Mouse (Mus musculus) 3134 (cell line): ENCODE results near the gene Il1rl2.
A peak's percentile ranks its signal among the peaks of the same experiment; 100 is the strongest.
"Not testable (repeated sequence)": the region's sequence is repeated elsewhere in the genome, so short reads cannot be mapped to it uniquely, and the experiment has no call there.

ENCODE experiments used
- DNase-seq: peaks from one replicate; pipeline ENCODE4 v3.0.0-alpha.2; 2011; ENCODE audit warnings: low spot score; ENCODE audit not compliant: insufficient read length; ENCODE audit errors: extremely low read depth

Il1rl2 gene

GRCm38 (mm10) chr1:40324457-40324856, at the start of gene Il1rl2:
TSS of gene Il1rl2 (plus strand) at chr1:40324610.
- DNase-seq, result no peak

DNA sequence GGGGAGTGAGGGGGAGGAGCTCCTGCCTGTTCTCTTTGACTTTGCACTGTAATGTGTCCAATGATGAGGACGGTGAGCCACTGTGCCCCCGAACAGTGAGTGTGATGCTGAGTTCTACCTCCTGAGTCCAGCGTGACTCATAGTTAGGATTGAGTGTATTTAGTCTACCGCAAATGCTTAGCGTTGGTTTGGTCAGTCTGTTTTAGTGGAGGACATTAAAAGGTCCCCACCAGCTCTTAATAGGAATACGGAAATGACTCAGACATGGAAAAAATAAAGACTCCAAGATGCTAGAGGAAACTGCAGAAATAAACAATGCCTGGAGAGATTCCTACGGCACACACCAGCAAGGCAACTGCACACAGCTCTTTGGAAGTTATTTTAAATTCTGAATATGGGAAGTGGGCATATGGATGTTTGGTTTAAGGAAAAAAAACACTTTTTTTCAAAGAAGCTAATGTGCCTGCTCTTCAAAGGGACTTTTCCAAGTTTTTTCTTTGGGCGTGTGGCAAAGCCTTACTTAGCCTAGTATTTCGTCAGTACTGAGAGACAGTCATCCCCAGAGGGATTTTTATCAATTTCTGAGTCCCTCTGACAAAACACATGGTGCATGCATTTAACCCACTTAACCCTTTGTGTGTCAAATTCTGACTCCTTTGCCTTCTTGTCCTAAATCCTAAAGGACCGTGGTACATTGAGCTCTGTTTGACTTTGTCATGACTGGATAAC, 49.0 kb upstream of the Il1rl2 start:
- DNase-seq, result peak; percentile 73

DNA sequence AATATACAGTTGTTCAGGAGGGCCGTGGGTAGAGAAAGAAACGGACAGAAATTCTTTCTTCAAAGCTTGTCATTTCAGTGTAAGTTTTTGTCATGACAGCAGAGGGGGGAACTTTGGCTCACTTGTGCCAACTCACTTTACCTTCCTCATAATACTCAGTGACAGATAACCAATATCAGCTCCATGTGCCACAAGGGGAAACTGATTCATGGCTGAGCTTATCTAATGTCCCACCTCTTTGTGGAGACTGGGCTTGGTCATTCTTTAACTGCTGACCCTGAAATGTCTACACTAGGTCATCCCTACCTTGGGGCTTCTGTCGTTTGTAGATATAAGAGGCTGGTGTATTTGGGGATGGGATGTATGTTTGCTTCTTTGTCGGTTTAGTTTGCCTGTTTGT, 46.5 kb upstream of the Il1rl2 start:
- DNase-seq, result no peak

- no peak for DNase-seq
Measured at GRCm38 (mm10) chr1:40278720-40279119, 45.7 kb upstream of the Il1rl2 start.

DNA sequence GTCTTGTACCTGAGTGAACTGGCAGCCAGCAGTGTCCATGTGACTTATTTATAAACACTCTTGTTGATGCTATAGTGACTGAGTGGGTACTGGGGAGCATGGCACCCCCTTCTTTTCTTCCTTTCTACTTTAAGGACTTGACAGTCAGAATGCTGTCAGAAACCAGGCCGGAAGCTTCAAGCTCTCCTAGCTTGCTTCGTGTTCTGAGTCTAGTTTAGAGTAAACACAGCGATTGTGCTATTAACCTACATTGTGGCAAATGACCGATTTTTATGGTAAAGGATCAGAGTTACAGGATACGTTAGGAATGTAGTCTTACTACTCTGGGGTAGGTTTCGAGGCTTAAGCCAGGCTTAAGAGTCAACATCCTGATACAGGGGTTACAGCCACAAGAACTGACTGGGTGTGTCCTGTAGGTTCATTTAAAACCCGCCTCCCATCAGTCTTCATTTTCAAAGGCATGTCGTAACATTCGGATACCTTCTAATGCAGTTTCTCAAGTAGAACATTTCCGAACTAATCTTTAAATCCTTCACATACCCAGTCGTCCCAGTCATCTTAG, 45.1 kb upstream of the Il1rl2 start:
- DNase-seq, result no peak

GRCm38 (mm10) chr1:40281950-40282349, 42.5 kb upstream of the Il1rl2 start:
- no peak for DNase-seq

DNA sequence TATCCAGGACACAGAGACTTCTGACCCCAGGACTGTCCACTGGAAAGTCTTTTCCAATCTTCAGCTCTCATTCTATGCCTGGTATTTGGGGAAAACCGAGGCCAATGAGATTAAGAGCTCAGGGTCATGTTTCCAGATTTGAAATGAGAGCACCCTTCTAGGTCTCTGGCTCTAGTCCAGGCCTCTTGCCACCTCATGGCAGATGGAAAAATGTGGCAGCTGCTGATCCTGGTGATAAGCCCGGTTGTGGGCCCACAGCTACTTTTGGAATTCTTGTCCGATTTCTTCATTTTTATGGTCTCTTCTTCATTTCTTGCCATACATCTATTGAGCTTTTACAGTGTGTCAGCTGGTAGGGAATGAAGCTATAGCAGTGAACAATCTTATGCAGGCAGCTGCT, 42.0 kb upstream of the Il1rl2 start:
- peak; percentile 31 for DNase-seq

DNA sequence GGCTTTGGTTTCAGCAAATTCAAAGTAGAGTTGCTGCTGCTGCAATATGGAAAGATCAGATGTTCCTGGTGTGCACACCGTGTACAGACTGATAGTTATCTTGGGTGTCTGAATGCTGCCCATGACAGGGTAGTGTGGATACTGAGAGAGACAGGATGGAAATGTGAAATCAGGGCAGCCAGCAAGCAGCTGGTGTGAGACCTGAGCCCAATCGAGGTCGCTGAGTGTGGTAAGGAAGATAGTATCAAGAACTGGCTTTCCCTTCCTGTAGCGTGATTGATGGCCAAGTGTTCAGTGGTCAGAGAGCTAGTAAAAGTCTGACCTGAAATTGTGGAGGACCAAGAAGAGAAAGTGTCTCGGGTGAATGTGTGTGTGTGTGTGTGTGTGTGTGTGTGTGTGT, 40.4 kb upstream of the Il1rl2 start:
- no peak for DNase-seq

- DNase-seq, result no peak
Measured at GRCm38 (mm10) chr1:40290489-40291255, 33.7 kb upstream of the Il1rl2 start.

- no peak for DNase-seq
Measured at GRCm38 (mm10) chr1:40292231-40292630, 32.2 kb upstream of the Il1rl2 start.

- no peak for DNase-seq
Measured at GRCm38 (mm10) chr1:40293891-40294290, 30.5 kb upstream of the Il1rl2 start.

DNA sequence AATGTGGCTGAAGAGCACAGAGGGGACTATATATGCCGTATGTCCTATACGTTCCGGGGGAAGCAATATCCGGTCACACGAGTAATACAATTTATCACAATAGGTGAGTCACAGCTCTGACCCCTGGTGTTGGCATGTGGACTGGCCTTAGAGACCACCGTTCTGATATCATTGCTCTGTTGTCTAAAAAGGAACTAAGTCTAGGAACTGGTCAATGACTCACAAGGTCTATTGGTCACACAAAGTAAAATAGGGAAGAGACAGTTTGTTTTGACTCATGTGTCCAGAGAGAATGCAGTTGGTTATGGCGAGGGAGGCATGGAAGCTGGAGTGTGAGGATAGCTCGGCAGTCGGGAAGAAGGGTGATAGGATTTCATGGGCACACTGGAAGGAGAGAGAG, 29.6 kb upstream of the Il1rl2 start:
- DNase-seq, result no peak

DNA sequence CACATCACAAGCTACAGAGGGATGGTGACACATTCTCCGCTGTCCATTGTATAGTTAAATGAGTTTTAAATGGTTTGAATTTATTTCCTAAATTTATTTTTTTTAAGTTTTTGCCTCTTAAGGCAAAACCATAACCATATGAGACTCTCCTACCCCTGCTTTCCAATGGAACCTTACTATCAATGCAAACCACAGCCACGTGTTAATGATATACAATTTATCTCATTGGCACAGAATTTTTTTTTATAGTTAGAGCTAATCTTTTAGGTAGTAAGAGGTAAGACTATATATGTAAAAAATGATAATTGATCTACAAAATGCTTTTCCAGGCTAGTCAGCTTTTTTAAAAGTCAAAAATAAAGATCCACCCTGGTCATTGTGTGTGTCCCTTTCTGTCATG, 26.4 kb upstream of the Il1rl2 start:
- no peak for DNase-seq

DNA sequence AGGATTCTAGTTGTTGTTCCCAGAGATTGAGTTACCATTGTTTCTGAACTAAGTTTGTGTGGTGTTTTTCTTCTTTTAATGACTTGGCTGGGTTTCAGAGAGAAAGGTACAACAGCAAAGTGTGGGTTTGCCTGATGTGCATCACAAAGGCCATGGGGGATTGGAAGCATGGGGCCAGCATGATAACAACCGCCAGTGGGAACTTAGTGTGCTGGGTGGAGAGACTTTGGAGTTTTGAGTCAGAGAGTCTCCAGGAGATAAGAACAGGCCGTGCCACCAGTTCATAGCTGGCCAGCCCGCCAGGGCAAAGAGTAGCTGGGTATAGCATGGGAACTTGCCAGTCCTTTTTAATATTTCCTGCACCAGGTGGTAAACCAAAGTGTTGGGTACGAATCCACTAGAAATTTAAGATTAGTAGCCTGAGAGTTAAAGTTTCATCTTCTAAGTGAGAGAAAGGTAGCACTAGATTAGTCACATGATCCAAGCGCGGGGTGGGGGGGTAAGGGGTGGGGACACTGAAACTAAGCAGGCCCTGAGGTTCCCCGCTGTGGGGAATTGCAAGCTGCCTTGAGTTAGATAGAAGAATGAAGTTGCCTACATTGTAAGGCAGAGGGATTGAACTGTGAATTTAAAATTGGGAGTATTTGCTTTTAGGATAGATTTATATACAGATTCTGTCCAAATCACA, 21.1 kb upstream of the Il1rl2 start:
- DNase-seq, result no peak

DNA sequence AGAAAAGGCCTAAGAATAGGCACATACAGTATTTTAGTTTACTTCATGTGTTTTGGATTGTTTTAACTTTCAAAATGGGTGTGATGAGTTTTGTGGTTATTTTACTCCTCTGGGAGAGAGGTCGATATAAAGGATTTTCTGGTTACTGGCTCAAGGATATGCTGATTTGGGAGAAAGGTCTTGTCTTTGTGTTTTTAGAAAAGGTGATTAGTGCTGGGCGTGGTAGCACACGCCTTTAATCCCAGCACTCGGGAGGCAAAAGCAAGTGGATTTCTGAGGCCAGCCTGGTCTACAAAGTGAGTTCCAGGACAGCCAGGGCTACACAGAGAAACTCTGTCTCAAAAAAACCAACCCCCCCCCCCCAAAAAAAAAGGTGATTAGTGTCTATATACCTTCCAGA, 20.1 kb upstream of the Il1rl2 start:
- DNase-seq, result not testable (repeated sequence)

GRCm38 (mm10) chr1:40306111-40306510, 18.3 kb upstream of the Il1rl2 start:
- DNase-seq, result no peak

DNA sequence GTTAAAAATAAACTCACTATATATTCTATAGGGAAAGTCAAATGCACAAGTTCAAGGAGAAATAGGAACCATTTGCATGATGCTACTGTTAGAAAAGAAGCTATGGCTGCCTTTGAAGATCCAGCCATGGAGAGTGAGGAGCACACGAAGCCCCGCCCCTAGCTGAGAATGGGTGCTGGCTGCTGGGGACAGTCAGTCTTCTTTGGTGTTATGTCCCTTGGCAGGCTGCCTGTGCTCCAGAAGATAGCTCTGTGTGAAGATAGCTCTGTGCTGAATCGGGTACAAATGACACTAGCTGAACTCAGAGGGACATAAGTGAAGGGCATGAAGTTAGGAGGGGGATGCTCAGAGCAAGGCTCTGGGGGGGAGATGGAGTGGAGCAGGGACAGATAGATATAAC, 13.3 kb upstream of the Il1rl2 start:
- no peak for DNase-seq

GRCm38 (mm10) chr1:40311625-40312024, 12.8 kb upstream of the Il1rl2 start:
- no peak for DNase-seq

DNA sequence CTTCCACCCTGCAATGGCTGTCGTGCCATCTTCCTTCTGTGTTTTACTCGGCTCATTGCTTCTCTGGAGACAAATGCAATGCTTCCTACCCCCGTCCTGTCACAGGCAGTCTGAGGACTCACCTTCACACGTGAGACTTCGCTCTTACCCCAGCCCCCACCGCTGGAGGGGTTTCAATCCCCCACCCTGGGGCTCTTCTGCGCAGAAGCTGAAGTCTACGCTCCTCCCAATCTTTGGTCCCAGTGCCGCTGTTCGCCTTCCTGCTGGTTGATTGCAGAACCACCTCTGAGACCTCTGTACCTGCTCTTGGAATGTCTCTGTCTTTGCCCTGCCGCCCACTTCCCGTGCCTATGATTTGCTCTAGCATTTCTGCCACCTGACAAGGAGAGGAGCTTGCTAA, 10.4 kb upstream of the Il1rl2 start:
- DNase-seq, result no peak

DNA sequence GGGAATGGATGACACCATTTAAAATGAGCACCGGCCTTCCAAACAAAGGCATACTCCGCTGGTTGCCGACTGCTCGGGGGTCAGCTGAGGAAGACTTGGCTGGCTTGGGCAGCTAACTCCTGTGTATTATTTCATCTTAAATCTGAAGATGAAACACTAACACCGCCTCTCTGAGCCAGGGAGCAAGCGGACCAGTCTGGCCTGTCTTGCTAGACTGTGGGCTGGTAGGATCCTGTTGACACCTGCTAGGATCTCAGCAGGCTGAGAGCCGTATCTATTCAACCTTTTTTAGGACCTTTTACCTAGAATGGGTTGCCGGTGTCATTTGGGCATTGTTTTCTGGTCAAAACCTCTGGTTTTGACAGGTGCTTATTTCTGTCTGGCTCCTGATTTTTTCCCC, 6.8 kb upstream of the Il1rl2 start:
- no peak for DNase-seq

DNA sequence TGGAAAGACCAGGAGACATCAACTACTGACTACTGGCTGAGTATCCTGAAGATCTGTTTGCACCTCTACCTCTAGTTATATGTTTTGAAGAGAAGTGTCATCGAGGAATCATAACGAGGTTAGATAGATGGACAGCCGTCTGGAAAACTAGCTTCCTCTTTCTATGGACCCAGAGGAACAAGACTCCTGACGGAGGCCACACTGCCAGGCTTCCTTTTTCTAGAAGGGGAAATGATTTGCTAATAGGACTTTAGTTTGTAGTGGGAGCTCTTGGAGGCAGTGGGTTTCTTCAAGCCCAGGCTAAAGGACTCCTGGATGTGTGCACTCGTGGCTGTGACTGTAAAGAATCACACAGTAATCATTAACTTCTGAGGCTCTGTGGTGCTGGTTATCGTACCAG, 2.6 kb upstream of the Il1rl2 start:
- no peak for DNase-seq
